Mouse (Mus musculus) cerebral cortex, adult 2 months (tissue): ENCODE measurements around the gene Col4a2.

Source experiments
- WGBS: fragments of 180-500 bp; shearing (Covaris S2); methylation state at CpG from one replicate; pipeline ENCODE4 v1.1.7; 2018; 5-methylcytosine and 5-hydroxymethylcytosine counted together

Gene Col4a2

DNA sequence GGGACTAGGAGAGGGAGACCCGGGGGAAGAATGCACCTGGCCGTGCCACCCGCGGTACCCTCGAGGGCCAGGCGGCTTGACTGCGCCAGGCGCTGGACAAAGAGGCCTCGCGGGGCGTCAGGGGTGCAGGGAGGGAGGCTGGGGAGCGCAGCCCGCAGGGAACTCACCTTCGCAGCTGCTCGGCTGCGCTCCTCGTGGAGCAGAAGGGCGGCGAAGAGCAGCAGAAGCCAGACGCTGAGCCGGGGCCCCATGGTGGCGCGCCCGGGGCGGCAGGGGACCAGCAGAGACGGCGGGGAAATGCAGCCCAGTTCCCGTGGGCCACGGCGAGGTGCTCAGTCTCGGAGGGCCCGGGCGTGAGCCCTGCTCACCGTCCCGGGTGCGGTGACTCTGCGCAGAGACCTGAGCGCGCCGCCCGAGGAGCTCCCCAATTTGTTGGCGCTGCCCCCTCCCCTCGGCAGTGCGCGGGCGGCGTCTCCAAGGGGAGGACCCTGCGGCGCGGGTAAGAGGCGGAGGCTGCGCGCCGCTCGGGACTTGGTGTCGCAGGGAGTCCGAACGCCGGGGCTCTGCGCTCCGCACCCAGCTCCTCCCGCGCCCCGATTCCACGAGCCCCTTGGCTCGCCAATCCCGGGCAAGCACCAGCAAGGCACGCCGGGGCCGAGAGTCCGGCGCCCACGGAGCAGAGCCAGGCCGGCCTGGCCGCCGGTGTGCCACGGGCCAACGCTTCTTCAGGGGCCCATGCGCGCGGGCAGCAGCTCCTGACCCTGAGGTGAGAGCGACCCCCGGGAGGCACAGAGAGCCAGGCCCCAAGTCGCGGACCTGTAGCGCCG lies at the start of gene Col4a2, which contains the start of gene Col4a1:
TSS of gene Col4a2 (plus strand) at position 457 of the 827 bp plus-strand sequence.
TSS of gene Col4a1 (minus strand) at position 478 of the 827 bp plus-strand sequence.
- under 1% methylated on average over 83 of the region's 87 CpGs for WGBS

DNA sequence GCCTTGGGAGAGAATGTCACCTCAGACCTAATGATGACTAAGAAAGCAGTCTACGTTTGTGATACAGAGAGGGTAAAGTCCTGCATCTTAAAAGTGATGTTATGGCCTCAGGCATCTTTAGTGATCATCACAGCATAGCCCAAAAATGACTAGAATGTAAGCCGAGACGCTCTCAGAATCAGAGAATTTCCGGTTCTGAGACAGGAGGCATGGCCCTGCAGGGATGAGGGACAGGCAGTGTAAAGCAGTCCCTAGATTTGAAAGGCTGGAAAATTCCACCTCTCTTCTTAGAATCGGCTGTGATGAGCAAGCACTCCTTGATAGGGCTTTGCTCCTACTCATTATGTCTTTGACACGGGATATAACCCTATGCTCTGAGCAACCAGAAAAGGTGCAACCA lies 48.8 kb upstream of the Col4a2 start:
- WGBS = 88% methylated on average over 6 of the region's 6 CpGs

DNA sequence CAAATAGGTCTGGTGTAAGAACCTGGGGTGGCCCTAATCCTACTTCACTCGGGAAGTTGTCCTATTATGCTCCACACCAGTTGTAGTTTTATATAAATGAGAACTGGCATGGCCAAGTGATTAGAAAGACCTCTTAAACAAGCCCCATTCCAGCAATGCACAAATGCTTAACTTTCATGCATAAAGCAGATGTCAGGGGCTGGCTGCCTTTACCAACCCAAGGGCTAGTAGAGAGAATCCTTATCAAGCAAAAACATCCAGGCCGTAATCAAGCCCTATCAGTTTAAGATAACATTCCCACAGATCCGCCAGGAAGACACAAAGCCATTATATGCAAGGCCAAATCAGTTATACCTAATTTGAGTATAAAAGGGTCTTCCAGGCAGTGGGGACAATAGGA lies 46.6 kb upstream of the Col4a2 start:
- 89% methylated on average over 3 of the region's 3 CpGs for WGBS

GRCm38 (mm10) chr8:11266471-11266870 lies 46.1 kb upstream of the Col4a2 start:
- WGBS = 93% methylated on average over 2 of the region's 2 CpGs

GRCm38 (mm10) chr8:11268753-11269152 lies 43.9 kb upstream of the Col4a2 start:
- whole genome bisulfite sequencing = 50% methylated on average over 6 of the region's 6 CpGs

- 69% methylated on average over 6 of the region's 6 CpGs for WGBS
These were observed 41.8 kb upstream of the Col4a2 start for GRCm38 (mm10) chr8:11270826-11271225.

- 84% methylated on average over 6 of the region's 6 CpGs for WGBS
These were observed 40.4 kb upstream of the Col4a2 start for GRCm38 (mm10) chr8:11272205-11272604.

DNA sequence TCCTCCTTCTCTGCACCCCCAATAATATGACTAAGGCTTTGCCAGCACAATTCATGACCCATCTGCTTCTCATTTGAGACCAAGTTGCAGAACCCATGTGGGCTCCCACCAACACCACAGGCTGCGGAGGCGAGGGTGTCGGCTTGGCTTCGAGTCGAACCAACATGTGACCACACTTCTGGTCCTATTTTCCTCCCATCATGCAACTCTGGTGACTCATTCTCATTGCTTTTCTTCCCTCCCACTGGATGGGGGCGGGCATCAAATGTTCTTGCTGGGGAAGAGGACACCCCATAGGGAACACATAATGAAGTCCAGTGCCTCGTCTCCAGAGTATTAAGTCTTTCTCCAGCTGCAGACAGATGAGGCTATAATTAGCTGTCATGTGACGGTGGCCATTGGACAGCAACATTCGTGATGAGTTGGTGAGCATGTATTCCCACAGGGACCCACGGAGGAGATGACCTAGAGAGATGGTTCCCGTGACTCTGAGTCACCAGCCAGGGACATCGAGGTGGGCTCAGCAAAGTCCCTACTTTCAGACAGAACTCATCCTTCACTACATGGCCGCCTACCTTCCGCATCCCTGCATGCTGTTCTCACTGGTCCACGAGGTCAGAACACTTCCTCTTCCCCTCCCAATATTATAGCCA lies 39.0 kb upstream of the Col4a2 start:
- 65% methylated on average over 15 of the region's 15 CpGs for WGBS

DNA sequence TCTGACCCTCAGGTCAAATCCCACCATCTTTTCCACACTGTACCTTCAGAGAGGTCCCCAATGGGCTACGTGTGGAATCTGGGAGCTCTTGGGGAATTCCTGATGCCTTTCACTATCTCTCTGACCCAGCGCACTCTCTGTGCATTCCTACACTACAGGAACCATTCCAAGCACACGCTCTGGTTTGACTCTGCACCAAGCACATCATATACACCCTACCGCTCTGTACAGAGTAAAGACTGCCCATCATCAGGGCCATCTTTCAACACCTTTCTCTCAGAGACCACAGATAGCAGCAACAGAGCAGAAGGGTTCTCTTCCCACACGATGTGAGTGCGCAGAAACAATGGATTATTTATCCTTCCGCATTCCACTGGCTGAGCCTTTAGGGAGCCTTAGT lies 38.2 kb upstream of the Col4a2 start:
- 78% methylated on average over 7 of the region's 7 CpGs for WGBS

DNA sequence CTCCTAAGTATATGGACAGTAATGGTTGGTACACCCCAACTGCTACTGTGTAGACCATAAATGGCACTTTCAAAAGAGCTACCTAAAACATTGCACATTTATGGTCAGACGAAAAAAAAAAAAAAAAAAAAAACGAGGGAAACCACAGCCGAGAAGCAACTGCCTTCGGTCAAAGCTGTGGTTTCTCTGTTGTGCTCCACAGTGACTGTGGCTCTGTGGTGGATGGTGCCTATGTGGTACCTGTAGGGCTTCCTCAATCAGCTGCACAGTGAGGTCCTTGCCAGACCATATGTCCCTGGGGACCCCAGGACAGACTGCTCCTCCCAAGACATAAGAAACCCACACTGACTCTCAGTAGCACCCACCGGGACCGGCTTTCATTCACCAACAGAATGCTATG lies 36.3 kb upstream of the Col4a2 start:
- WGBS = 70% methylated on average over 6 of the region's 6 CpGs

DNA sequence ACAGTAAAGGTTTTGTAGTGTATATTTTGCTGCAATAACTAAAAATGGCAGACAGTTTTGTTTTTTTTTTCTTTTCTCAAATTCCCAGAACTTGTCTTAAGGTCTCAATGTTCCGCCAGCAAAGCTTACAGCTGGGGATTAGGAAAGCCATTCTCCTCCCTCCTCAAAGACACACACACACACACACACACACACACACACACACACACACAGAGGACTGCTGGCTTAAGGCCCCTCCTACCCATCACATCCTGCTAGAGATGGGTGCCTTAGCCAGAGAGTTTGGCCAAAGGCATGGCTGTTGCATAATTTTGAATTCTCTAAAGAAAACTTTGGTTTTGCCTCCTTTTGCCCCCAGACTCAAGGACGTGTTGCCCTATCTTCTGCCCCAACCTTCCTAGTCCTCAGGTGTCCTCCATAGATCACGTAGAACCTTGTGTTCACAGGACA lies 35.0 kb upstream of the Col4a2 start:
- WGBS = 53% methylated on average over 3 of the region's 3 CpGs

DNA sequence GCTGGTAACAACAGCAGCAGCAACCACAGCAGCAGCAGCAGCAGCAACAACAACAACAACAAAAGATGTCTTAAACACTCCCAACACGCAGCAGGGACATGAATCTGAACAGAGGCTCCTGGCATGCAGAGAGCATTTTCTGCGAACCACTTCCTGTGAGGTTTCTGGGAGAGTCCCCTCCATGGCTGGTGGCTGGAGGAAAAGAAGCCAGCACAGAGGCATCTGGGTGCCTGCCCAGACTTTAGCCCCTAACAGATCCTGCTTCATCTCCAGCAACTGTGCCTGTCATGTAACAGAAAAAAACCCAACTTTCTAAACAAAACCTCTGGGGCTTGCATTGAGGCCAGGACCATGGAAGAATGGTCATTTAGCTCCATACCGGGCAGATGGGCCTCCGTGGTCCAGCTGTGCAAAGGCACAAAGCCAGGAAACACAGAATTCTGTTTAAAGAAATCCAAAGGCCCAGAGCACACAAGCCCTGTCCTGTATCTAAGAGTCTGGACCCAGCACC lies 34.4 kb upstream of the Col4a2 start:
- WGBS = 46% methylated on average over 4 of the region's 4 CpGs

DNA sequence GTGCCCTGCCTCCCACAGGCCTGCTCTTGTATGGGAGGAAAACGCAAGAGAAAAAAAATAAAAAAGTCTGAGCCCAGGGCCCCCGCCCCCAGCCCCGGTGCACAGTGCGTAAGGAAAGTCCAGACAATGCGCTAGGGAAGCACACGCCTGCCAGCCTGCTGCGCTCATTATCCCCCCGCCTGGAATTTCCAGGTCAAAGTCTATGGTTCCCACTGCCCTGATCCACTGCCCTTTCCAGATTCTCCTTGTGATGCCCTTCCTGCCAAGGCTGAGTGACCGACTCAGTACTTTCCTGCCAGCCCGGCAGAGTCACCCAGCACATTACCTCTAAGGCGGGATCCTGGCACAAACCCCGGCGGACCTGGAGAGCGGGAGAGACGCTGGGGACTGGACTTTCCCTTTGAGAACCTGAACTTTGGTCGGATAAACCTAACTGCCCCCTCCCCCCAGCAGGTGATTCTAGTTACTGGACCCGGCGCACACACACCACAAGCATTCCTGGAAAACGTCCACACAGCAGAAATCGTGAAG lies 33.2 kb upstream of the Col4a2 start:
- 61% methylated on average over 20 of the region's 20 CpGs for WGBS

DNA sequence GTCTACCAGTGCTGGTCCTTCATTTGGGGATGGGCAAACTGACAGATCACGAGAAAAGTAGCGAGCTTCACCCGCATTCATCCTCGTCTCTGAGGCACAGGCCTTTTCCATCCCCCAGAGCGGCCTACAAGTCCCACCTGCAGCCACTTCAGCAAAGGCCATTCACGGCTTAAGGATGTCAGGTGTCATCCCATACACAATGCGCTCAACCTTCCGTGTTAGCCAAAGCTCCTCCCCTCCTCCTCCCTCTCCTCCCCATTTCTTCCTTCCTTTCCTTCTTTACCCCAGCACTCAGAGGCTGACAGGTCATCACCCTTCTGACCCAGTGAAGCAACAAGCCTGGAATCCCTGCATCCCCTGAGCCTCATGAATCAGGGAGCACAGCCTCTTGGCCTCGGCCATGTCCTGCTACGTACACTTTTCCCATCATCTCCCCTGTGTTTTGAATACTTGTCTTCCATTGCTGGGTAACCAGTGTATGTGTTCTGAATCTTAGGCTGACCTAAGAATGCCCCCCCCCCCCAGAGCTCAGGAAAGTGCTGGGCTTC lies 31.8 kb upstream of the Col4a2 start:
- WGBS = 85% methylated on average over 10 of the region's 10 CpGs

GRCm38 (mm10) chr8:11282139-11282538 lies 30.5 kb upstream of the Col4a2 start:
- WGBS = 60% methylated on average over 10 of the region's 10 CpGs

DNA sequence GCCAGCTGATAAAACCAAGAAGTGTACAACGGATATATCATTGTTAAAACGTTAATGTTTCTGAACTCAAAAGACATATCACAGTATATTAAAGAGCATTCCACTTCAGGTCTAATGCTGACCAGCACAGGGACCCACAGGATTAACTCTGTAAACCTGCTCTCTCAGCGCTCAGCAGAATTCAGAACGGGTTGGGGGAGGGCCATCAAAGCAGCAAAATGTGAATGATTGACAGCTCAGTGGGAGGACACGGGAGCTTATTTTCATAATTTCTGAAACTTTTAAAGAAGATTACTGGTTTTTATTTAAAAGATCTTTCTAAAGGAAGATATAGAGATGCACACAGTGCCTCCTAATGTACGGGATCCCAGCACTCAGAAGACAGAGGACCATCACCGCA lies 29.9 kb upstream of the Col4a2 start:
- 83% methylated on average over 7 of the region's 7 CpGs for WGBS

DNA sequence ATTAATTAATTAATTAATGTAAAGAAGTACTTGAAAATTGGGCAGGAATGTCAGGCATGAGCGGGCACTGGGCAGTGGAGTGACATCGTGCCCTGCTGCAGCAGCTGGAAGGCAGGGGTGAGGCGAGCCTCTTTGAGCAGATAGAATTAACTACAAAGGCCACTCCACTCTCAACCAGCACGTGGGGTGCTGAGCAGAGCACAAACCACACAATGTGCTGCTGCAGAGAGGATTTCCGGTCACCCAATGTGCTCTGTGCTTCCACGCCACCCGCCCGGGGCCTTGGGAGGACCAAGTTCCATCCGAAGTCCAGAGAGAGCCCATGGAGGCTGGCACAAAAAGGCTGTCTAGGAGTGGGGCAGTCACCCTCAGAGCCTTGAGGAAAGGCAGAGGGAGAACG lies 29.4 kb upstream of the Col4a2 start:
- 70% methylated on average over 10 of the region's 10 CpGs for WGBS

DNA sequence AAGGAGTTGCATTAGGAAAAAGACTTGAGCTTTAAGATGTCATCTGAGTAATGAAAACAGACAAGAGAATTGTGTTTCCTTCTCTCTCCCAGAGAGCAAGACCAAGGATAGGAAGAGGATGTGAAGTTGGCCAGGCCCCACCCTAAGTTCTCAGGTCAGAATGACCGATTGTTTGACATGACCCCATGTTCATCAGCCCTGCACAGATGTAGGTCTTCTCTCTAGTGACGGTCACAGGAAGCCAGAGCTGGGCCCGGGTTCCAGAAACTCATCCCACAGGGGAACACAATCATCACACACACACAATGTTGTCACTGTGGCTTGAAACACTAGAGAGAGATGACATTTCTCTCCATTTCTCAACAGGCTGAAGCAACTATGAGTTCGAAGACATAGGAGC lies 27.2 kb upstream of the Col4a2 start:
- WGBS = 78% methylated on average over 4 of the region's 4 CpGs

DNA sequence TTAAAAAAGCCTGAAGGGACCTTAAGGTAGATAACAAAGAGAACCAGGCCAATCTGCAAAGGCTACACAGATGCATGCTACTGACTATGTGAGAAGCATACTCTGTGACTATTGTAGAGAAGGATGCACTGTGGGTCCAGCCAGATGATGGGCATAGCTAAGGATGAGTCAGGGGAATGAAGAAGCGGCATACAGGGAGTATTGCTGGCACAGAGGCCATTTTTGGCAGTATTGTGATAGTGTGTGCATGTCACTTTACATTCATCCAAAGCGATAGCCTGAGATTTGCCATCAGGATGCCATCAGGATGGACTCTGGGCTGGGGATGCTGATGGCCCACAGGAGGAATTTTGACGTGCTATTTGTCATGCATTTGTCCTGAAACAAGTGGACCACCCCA lies 25.5 kb upstream of the Col4a2 start:
- 76% methylated on average over 3 of the region's 3 CpGs for WGBS

DNA sequence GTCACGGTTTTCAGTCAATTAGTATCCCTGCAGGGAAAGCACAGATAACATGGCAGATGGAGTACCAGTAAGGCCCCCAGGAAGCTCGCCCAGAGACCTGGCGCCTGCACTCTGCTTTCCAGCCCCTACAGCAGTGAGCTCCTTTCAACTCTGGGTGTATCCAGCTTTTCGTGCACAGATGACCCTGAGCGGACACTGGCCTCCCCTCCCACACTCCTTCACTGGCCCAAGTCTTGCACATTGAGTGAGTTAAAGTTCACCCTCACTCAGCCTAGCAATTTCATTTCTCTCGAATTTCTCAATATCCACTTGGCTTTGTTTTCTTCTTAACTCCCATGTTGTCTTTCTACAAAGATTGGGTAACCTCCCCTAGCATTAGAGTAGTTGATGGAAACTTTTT lies 24.3 kb upstream of the Col4a2 start:
- WGBS = 91% methylated on average over 6 of the region's 6 CpGs

GRCm38 (mm10) chr8:11290533-11290932 lies 22.1 kb upstream of the Col4a2 start:
- WGBS = 21% methylated on average over 1 of the region's 1 CpGs

GRCm38 (mm10) chr8:11292611-11293010 lies 20.0 kb upstream of the Col4a2 start:
- WGBS = 66% methylated on average over 3 of the region's 3 CpGs
